Mouse (Mus musculus) activated CD4-positive, CD25-positive, alpha-beta regulatory T cell, adult 4 months (primary cell): ENCODE results near the gene Arhgap32. TPM values are rescaled to one million over a fixed set of nuclear protein-coding genes. Genes with fewer than 3 reads are reported as not detected.

Source experiments
- ATAC-seq: one replicate; pipeline ENCODE4 v1.8.0; 2017
- polyA plus RNA-seq, 2 experiments: library from polyadenylated mRNA; unstranded; fragments of 100-300 nt; shearing (Covaris generic); gene quantifications; one replicate each; pipeline ENCODE4 v1.2.1; 2017

Gene Arhgap32
- polyA plus RNA-seq, 2 experiments from 2014 or later: not detected

GRCm38 (mm10) chr9:32257882-32258281 is 141.9 kb downstream of the Arhgap32 start:
- no peak for ATAC-seq

- no peak for ATAC-seq
These were observed 156.0 kb downstream of the Arhgap32 start for GRCm38 (mm10) chr9:32271896-32272444.

GRCm38 (mm10) chr9:32278052-32278451 is 162.1 kb downstream of the Arhgap32 start:
- no peak for ATAC-seq

- no peak for ATAC-seq
These were observed 163.9 kb downstream of the Arhgap32 start for GRCm38 (mm10) chr9:32279789-32280188.

GRCm38 (mm10) chr9:32280456-32280855 is 164.5 kb downstream of the Arhgap32 start:
- no peak for ATAC-seq

- ATAC-seq: no peak
These were observed 167.7 kb downstream of the Arhgap32 start for GRCm38 (mm10) chr9:32283591-32283990.

- ATAC-seq: no peak
These were observed 175.7 kb downstream of the Arhgap32 start for GRCm38 (mm10) chr9:32291618-32292017.

- no peak for ATAC-seq
These were observed 176.8 kb downstream of the Arhgap32 start for GRCm38 (mm10) chr9:32292686-32293085.

- ATAC-seq: no peak
These were observed 179.3 kb downstream of the Arhgap32 start for GRCm38 (mm10) chr9:32295061-32295800.

GRCm38 (mm10) chr9:32302501-32303150 is 186.7 kb downstream of the Arhgap32 start:
- ATAC-seq: no peak

- ATAC-seq: no peak
These were observed 195.8 kb downstream of the Arhgap32 start for GRCm38 (mm10) chr9:32311786-32312185.

- ATAC-seq: no peak
These were observed 196.3 kb downstream of the Arhgap32 start for GRCm38 (mm10) chr9:32312208-32312607.

GRCm38 (mm10) chr9:32314071-32314470 is 198.1 kb downstream of the Arhgap32 start:
- no peak for ATAC-seq

GRCm38 (mm10) chr9:32315999-32316398 is 200.1 kb downstream of the Arhgap32 start:
- ATAC-seq: no peak

Other genes starting within 250 kb of the Arhgap32 start
- gene Barx2, start 202.7 kb upstream of the Arhgap32 start, polyA plus RNA-seq: under 1 TPM in 1 of 2 experiments, not detected in 1; 0.22 TPM
- not detected for gene Kcnj5, start 228.2 kb downstream of the Arhgap32 start, polyA plus RNA-seq